Mouse (Mus musculus) midbrain, embryonic 10.5 days (tissue): Measurements from ENCODE around the gene Plac9a. TPM values are rescaled to one million over a fixed set of nuclear protein-coding genes. Genes with fewer than 3 reads are reported as not detected.
A peak's percentile ranks its signal among the peaks of the same experiment; 100 is the strongest.
"Not testable (repeated sequence)": the region's sequence is repeated elsewhere in the genome, so short reads cannot be mapped to it uniquely, and the experiment has no call there.

Experiments used
- DNase-seq: peaks from one replicate; pipeline ENCODE4 v3.0.0-alpha.2; 2017; ENCODE audit warnings: low spot score
- H3K27ac ChIP-seq: fragments of 300-500 bp; sonication (generic); replicated peaks from 2 replicates; pipeline ENCODE4 v1.5.1; 2016; ENCODE audit warnings: mild to moderate bottlenecking
- H3K27me3 ChIP-seq: fragments of 300-500 bp; sonication (generic); 2 replicates; pipeline ENCODE4 v1.6.1; 2016; ENCODE audit warnings: low read depth, mild to moderate bottlenecking; ENCODE audit not compliant: poor library complexity, severe bottlenecking
- H3K36me3 ChIP-seq: fragments of 300-500 bp; sonication (generic); 2 replicates; pipeline ENCODE4 v1.6.1; 2016; ENCODE audit warnings: mild to moderate bottlenecking, moderate library complexity
- H3K4me1 ChIP-seq: fragments of 300-500 bp; sonication (generic); 2 replicates; pipeline ENCODE4 v1.6.1; 2016
- H3K4me3 ChIP-seq: fragments of 300-500 bp; sonication (generic); 2 replicates; pipeline ENCODE4 v1.5.1; 2016; ENCODE audit warnings: mild to moderate bottlenecking, moderate library complexity
- H3K9me3 ChIP-seq: fragments of 300-500 bp; sonication (generic); replicated peaks from 2 replicates; pipeline ENCODE4 v1.6.1; 2016; ENCODE audit warnings: mild to moderate bottlenecking
- WGBS: fragments of 180-500 bp; shearing (Covaris S2); methylation state at CpG from one replicate; pipeline ENCODE4 v1.1.7; 2016; 5-methylcytosine and 5-hydroxymethylcytosine counted together
- polyA plus RNA-seq: library from polyadenylated mRNA; unstranded; fragments of >200 nt; fragmentation: Nextera tagmentation; extraction: Ambion mirVana; gene quantifications from 2 replicates; pipeline ENCODE4 v1.2.1, GENCODE M21; 2016

The Plac9a gene
- polyA plus RNA-seq, 1 experiment from 2014 or later = not detected

DNA sequence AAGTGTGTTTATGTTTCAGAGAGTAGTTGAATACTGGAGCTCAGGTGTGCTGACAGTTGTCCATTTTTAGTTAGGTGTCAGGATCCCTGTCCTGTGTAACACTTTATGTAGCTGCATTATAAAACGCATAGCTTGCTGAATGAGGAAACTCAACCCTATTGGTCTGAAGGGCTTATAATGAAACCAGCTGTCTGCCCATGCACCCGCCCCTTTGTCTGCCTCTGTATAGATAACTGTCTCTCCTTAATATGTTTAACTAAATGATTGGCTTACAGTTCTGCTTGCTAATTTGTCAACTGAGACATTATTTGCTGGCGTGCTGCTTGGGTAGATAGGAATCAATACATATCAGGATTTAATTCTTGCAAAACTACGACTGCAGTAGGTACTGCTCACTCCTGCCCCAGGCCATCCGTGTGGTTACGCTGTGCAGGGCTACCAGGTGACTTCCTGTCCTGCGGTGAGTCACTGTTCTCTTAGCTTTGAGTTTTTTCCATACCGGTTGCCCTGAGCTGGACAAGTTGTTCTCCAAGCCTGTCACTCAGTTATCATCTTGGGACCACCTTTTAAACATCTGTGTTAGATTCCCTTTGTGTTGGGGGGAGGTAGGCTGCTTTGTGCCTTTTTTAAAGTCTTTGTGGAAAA lies 47.5 kb downstream of the Plac9a start:
- Histone ChIP-seq H3K27me3 (no peaks in the 10 kb centered on the region; the same call in 1 of the 2 replicates), H3K27ac (no peak overlapping the region), H3K9me3 (no peaks in the 10 kb centered on the region), H3K4me1 (peaks cover 19% of the 10 kb centered on the region), H3K36me3 (no peaks in the 10 kb centered on the region), H3K4me3 (no peak overlapping the region)
- no peak for DNase-seq
- WGBS = 78% methylated on average over 8 of the region's 8 CpGs

DNA sequence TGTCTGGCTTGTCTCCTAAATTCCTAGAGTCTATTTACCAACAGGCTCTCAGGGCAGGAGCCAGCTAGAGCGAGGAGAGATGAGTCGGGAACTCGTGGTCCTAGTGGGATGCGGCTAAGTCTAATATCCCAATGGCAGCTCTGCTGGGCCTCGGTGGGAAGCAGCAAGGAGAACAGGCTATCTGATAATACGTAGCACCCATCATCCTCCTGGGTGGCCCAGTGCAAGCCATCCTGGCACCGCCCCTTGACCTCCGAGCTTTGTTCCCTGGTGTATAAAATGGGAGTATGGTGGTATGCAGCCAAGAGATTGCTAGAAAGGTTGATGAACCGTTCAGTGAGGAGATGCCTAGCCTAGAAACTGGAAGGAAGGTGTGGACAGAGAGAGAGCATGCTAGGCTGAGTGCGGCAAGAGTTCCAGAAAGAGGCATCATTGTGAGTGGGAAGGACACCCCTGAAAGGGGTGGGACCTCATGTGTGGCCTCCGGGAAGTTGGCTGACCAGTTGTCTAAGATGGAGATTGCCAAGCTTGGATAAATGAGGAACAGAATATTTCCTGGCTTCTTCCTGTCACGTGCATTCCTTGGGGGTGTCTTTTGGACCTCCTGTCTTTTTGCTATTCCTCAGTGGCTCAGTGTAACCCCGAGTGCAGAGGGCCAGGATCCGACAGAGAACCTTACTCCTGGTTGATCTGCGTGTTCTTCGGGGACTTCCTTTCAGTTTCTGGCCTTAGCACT lies 49.0 kb downstream of the Plac9a start:
- Histone ChIP-seq H3K4me1 (peaks cover 19% of the 10 kb centered on the region), H3K4me3 (no peak overlapping the region), H3K36me3 (no peaks in the 10 kb centered on the region), H3K9me3 (no peaks in the 10 kb centered on the region), H3K27ac (no peak overlapping the region), H3K27me3 (no peaks in the 10 kb centered on the region; the same call in 1 of the 2 replicates)
- WGBS = 91% methylated on average over 16 of the region's 16 CpGs
- no peak for DNase-seq

DNA sequence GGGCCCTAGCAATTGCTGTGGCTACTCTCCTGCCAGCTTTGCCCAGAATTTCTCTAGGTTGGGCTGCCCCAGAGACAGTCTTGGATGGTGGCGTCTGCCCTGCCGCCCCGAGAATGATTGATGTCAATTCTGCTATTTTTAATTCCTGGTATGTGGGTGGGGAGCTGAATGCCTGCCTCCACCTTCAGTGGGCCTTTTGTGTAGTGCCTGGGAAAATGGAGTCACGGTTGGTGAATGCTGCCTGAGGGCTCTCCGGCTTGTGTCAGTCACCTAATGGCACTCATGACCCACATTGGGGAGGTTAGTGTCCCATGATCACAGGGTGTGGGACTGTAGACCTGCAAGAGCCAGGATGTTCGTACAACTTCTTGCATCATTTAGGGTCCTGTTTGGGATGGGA lies 49.6 kb downstream of the Plac9a start:
- H3K27ac ChIP-seq = no peak overlapping the region; the same call in 1 of the 2 replicates
- H3K27me3 ChIP-seq = no peaks in the 10 kb centered on the region; the same call in 1 of the 2 replicates
- WGBS = 86% methylated on average over 6 of the region's 6 CpGs
- H3K36me3 ChIP-seq = no peaks in the 10 kb centered on the region
- H3K9me3 ChIP-seq = no peaks in the 10 kb centered on the region
- H3K4me1 ChIP-seq = peaks cover 19% of the 10 kb centered on the region
- DNase-seq = no peak
- H3K4me3 ChIP-seq = no peak overlapping the region

DNA sequence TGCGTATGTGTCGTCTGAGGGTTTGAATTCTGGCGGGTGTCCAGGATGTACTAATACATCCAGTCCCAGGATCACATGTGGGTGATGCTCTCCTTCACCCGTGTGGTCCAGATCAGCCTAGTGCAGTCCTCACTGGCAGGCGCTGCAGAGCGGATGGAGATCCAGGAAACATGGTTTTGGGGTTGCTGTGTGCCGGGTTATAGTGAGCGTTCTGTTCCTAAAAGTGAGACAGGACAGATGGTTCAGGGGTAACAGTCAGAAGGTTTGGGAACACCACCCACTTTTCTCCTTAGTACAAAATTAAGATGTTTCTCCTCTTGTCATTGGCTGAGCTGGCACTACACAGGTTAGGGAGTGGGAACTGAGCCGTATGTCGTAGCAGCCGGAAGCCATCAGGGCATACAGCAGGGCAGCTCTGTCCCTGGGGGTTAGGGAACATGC lies 50.8 kb downstream of the Plac9a start:
- WGBS = 88% methylated on average over 11 of the region's 11 CpGs
- no peaks in the 10 kb centered on the region for H3K36me3 ChIP-seq
- no peak overlapping the region for H3K4me3 ChIP-seq
- H3K27me3 ChIP-seq = no peaks in the 10 kb centered on the region; the same call in 1 of the 2 replicates
- no peak overlapping the region for H3K27ac ChIP-seq
- peaks cover 23% of the 10 kb centered on the region for H3K4me1 ChIP-seq
- no peaks in the 10 kb centered on the region for H3K9me3 ChIP-seq
- DNase-seq = no peak

DNA sequence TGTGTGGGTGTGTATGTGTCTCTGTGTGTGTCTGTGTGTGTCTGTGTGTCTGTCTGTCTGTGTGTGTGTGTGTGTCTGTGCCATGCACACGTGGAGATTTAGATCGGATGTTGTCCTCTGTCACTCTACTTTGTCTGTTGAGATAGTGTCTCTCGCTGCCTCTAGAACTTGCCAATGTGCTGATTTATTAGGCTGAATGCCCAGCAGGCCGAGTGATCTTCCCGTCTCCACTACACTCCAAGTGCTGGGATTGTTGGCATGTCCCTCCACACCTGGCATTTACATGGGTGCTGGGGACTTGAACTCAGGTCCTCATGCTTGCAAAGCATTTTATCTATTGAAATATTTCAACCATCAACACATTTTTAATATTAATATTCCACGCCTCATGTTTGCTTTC lies 51.7 kb downstream of the Plac9a start:
- Histone ChIP-seq H3K36me3 (no peaks in the 10 kb centered on the region), H3K9me3 (no peaks in the 10 kb centered on the region), H3K4me3 (no peak overlapping the region), H3K27me3 (peaks cover 8% of the 10 kb centered on the region; the same call in 1 of the 2 replicates), H3K27ac (no peak overlapping the region), H3K4me1 (peaks cover 25% of the 10 kb centered on the region)
- DNase-seq = no peak
- 89% methylated on average over 6 of the region's 6 CpGs for WGBS

DNA sequence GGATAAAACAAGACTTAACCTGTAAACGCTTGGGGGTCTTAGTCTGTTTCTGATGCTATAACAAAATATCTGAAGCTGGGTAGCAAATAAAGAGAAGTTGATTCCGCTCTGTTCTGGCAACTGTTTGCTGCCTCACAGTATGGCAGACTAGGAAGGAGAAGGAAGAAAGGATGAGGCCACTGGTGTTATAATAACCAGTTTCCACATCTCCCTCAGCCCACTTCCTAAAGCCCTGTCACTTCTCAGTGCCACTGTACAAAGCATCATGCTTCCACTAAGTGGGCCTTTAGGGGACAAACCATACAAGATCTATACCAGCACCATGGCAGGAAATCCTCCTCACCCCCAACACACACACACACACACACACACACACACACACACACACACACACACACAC lies 52.5 kb downstream of the Plac9a start:
- H3K4me3 ChIP-seq = no peak overlapping the region
- WGBS = 92% methylated on average over 2 of the region's 2 CpGs
- H3K4me1 ChIP-seq = peaks cover 18% of the 10 kb centered on the region
- H3K9me3 ChIP-seq = no peaks in the 10 kb centered on the region
- DNase-seq = no peak
- H3K27me3 ChIP-seq = peaks cover 15% of the 10 kb centered on the region
- no peak overlapping the region for H3K27ac ChIP-seq
- no peaks in the 10 kb centered on the region for H3K36me3 ChIP-seq

DNA sequence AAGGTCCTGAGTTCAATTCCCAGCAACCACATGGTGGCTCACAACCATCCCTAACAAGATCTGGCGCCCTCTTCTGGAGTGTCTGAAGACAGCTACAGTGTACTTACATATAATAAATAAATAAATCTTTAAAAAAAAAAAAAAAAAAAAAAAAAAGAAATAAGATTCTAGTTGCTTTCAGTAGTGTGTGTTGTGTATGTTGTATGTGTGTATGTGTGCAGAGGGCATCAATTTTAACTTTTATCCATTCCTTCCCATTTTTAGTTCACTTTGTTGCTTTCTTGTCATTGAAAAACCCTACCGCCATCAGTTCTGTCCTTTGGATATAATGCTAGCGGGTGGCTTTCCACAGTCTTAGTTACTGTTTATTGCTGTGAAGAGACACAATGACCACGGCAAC lies 54.2 kb downstream of the Plac9a start:
- not testable (repeated sequence) for H3K4me3 ChIP-seq, H3K27ac ChIP-seq, DNase-seq, H3K9me3 ChIP-seq, H3K36me3 ChIP-seq
- 95% methylated on average over 3 of the region's 4 CpGs for WGBS
- Histone ChIP-seq H3K27me3 (peaks cover 32% of the 10 kb centered on the region), H3K4me1 (peaks cover 17% of the 10 kb centered on the region)

DNA sequence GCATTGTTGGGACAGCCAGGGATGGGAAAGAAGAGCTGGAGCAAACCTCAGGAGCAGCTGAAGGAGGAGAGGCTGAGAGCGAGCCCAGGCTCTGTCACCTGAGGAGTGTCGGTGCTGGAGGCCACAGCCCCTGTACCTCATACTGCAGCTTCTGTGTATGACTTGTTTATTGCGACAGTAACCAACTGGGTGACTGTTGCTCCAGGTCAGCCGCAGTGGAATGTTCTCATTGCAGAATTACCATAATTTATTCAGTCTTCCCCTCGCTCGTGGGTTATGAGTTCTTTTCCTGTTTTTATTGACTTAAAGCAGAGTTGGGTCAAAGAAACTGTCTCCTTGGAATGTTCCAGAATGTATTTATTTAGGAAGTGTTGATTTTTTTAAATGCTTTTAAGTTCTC lies 54.7 kb downstream of the Plac9a start:
- Histone ChIP-seq H3K27me3 (peaks cover 37% of the 10 kb centered on the region), H3K9me3 (no peaks in the 10 kb centered on the region), H3K36me3 (no peaks in the 10 kb centered on the region), H3K27ac (no peak overlapping the region), H3K4me1 (peaks cover 14% of the 10 kb centered on the region), H3K4me3 (no peak overlapping the region)
- WGBS = 89% methylated on average over 6 of the region's 6 CpGs
- DNase-seq = no peak

DNA sequence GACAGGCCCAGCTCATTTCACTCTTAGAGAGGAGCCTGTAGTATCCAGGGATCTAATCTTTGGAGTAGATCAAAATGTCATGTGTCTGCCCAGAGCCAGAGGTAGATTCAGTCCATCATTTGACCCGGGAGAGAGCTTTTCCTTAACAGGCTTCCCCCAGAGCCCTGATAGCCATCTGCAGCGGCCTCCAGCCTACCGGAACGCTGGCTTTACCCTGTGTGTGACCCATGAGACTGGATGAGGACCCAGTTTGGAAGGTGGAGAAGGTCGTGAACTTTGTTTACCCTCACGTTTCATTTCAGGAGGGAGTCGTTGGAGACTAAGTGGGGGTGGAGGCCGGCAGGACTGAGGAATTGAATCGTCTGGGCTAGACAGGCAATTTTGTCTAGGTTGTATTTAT lies 55.2 kb downstream of the Plac9a start:
- H3K4me1 ChIP-seq = peaks cover 17% of the 10 kb centered on the region
- no peak for DNase-seq
- no peak overlapping the region for H3K27ac ChIP-seq
- WGBS = 60% methylated on average over 9 of the region's 9 CpGs
- no peaks in the 10 kb centered on the region for H3K9me3 ChIP-seq
- H3K4me3 ChIP-seq = no peak overlapping the region
- H3K36me3 ChIP-seq = no peaks in the 10 kb centered on the region
- peaks cover 42% of the 10 kb centered on the region for H3K27me3 ChIP-seq

DNA sequence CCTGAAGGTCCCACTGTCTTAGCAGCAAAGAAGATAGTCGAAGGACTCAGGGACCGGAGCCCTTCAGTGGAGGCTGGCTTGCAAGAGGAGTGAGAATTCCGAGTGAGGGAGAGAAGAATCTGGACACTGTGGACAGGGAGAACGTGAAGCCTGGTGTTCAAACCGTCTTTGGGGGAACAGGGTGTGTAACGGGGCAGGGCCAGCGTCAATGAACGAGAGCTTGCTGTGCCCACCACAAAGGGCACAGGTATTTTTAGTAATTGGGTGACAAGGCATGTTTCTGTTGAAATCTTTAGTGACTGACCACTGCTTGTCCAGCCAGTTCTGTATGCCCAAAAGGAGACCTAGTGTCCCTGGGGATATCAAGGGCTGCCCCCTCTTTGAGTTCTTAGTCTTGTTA lies 56.4 kb downstream of the Plac9a start:
- no peaks in the 10 kb centered on the region for H3K9me3 ChIP-seq
- H3K27me3 ChIP-seq = peaks cover 54% of the 10 kb centered on the region
- H3K27ac ChIP-seq = no peak overlapping the region
- H3K4me3 ChIP-seq = no peak overlapping the region
- whole genome bisulfite sequencing = 92% methylated on average over 8 of the region's 8 CpGs
- no peak for DNase-seq
- no peaks in the 10 kb centered on the region for H3K36me3 ChIP-seq
- H3K4me1 ChIP-seq = peaks cover 29% of the 10 kb centered on the region

DNA sequence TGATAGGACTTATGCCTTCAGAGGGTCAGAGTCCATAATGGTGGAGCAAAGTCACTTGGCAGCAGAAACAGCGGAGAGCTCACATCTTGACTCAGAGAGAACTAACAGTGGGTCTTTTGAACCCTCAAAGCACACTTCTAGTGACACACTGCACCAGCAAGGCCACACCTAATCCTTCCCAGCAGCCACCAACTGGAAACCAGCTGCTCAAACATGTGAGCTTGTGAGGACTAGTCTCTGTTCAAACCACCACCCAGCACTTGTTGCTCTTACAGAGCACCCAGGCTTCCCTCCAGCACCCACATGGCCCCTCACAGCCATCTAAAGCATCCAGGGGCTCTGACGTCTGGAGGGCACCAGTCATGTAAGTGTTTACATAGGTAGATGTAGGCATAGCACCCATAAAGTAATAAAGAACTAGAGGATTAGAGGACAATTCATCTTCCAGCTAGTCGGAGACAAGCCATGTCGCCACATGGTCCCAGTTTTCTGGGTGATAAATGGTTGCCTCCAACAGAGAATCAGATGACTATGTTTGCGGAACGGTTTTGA lies 57.0 kb downstream of the Plac9a start:
- Histone ChIP-seq H3K4me3 (no peak overlapping the region), H3K4me1 (peaks cover 29% of the 10 kb centered on the region), H3K9me3 (no peaks in the 10 kb centered on the region), H3K36me3 (no peaks in the 10 kb centered on the region), H3K27ac (no peak overlapping the region), H3K27me3 (peaks cover 60% of the 10 kb centered on the region)
- WGBS = 92% methylated on average over 6 of the region's 6 CpGs
- DNase-seq = no peak

DNA sequence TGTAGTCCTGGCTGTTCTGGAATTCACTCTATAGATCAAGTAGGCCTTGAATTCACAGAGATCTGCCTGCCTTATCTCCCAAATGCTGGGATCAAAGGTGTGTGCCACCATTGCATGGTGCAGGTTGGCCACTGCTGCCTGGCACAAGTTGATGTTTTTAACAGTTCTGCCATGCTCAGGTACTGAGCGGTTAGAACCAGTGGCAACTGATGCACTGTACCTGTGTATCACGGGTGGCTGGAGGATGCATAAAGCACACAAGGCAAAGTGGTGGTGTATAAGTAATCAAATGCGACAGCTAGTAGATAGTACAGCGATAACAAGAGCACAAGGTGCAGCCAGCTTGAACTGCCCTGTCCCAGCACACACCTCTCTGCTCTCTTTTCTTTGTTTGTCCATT lies 58.5 kb downstream of the Plac9a start:
- Histone ChIP-seq H3K4me3 (no peak overlapping the region), H3K27me3 (peaks cover 74% of the 10 kb centered on the region), H3K36me3 (no peaks in the 10 kb centered on the region), H3K27ac (no peak overlapping the region), H3K4me1 (peaks cover 29% of the 10 kb centered on the region), H3K9me3 (no peaks in the 10 kb centered on the region)
- 95% methylated on average over 4 of the region's 4 CpGs for WGBS
- DNase-seq = no peak

DNA sequence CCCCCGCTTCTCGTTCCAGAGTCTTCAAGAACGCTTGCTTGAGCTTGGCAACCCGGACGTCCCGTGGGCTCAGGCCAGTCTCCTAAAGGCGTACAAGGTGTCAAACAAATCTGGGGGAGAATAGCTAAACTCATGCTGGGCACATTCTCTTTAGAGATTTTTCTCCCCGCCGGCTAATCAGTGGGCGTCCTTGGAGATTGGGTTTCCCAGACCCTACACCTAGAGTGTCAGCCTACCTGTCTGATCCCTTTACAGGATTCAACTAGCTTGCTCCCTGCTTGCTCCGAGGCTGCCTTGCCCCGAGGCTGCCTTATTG lies 60.3 kb downstream of the Plac9a start:
- H3K9me3 ChIP-seq = no peaks in the 10 kb centered on the region
- H3K27ac ChIP-seq = no peak overlapping the region
- peaks cover 74% of the 10 kb centered on the region for H3K27me3 ChIP-seq
- 1% methylated on average over 12 of the region's 12 CpGs for WGBS
- peak overlapping the region; percentile 71 for H3K4me3 ChIP-seq
- no peaks in the 10 kb centered on the region for H3K36me3 ChIP-seq
- DNase-seq = no peak
- peaks cover 33% of the 10 kb centered on the region for H3K4me1 ChIP-seq
